Mouse (Mus musculus): ENCODE data around the gene Ubac2. TPM values are rescaled to one million over a fixed set of nuclear protein-coding genes. Genes with fewer than 3 reads are reported as not detected.

The Ubac2 gene
- polyA plus RNA-seq, 2 experiments: 46.3 to 66.9 TPM

- no peak for ATAC-seq (ENCODE audit: low FRiP score, low read depth)
Measured at GRCm38 (mm10) chr14:122009502-122009901, 131.1 kb downstream of the Ubac2 start.

GRCm38 (mm10) chr14:122010301-122010700 is 131.9 kb downstream of the Ubac2 start:
- no peak for DNase-seq (ENCODE audit: low spot score)
- Histone ChIP-seq H3K27me3 (ENCODE audit: control insufficient read depth, insufficient read depth, low read length) (no peaks in the 10 kb centered on the region), H3K9ac (ENCODE audit: low read depth, low read length, severe bottlenecking) (no peak overlapping the region), H3K9me3 (ENCODE audit: control insufficient read depth, low read length) (no peaks in the 10 kb centered on the region), H3K27ac (replicated peaks; ENCODE audit: low read depth, low read length) (no peak overlapping the region), H3K4me2 (replicated peaks; ENCODE audit: low read depth, low read length, severe bottlenecking) (no peak overlapping the region), H3K4me3 (replicated peaks; ENCODE audit: low read length) (no peak overlapping the region), H3K36me3 (ENCODE audit: control insufficient read depth, insufficient read depth, low read length) (peaks cover 24% of the 10 kb centered on the region), H3K4me1 (ENCODE audit: control insufficient read depth, insufficient read depth, low read length) (0 out of 2 replicates have a peak, but pooled peaks cover 3% of the 10 kb centered on the region)
- TF ChIP-seq POLR2A (IDR thresholded peaks at IDR 0.05; ENCODE audit: borderline replicate concordance, extremely low read depth, insufficient read depth, insufficient read length): no peak
- no peak for ATAC-seq (ENCODE audit: low FRiP score, low read depth)
- 67% methylated on average over 7 of the region's 7 CpGs for WGBS

More at GRCm38 (mm10) chr14:122009502-122009901, 131.1 kb downstream of the Ubac2 start:
- Histone ChIP-seq H3K36me3 (ENCODE audit: control insufficient read depth, insufficient read depth, low read length) (peaks cover 24% of the 10 kb centered on the region), H3K4me3 (replicated peaks; ENCODE audit: low read length) (no peak overlapping the region), H3K4me2 (replicated peaks; ENCODE audit: low read depth, low read length, severe bottlenecking) (no peak overlapping the region), H3K27me3 (ENCODE audit: control insufficient read depth, insufficient read depth, low read length) (no peaks in the 10 kb centered on the region), H3K9me3 (ENCODE audit: control insufficient read depth, low read length) (no peaks in the 10 kb centered on the region), H3K9ac (ENCODE audit: low read depth, low read length, severe bottlenecking) (no peak overlapping the region), H3K4me1 (ENCODE audit: control insufficient read depth, insufficient read depth, low read length) (0 out of 2 replicates have a peak, but pooled peaks cover 3% of the 10 kb centered on the region), H3K27ac (replicated peaks; ENCODE audit: low read depth, low read length) (no peak overlapping the region)
- no peak for TF ChIP-seq POLR2A (IDR thresholded peaks at IDR 0.05; ENCODE audit: borderline replicate concordance, extremely low read depth, insufficient read depth, insufficient read length)
- WGBS: 91% methylated on average over 13 of the region's 13 CpGs
- DNase-seq (ENCODE audit: low spot score): no peak

GRCm38 (mm10) chr14:122011768-122012167 is 133.3 kb downstream of the Ubac2 start:
- WGBS: 91% methylated on average over 8 of the region's 8 CpGs
- H3K4me2 ChIP-seq (replicated peaks; ENCODE audit: low read depth, low read length, severe bottlenecking): no peak overlapping the region
- ATAC-seq (ENCODE audit: low FRiP score, low read depth) (no peak), DNase-seq (ENCODE audit: low spot score) (no peak)
- peaks cover 24% of the 10 kb centered on the region for H3K36me3 ChIP-seq (ENCODE audit: control insufficient read depth, insufficient read depth, low read length)
- H3K9ac ChIP-seq (ENCODE audit: low read depth, low read length, severe bottlenecking): no peak overlapping the region
- H3K4me1 ChIP-seq (ENCODE audit: control insufficient read depth, insufficient read depth, low read length): peaks cover 6% of the 10 kb centered on the region
- H3K27me3 ChIP-seq (ENCODE audit: control insufficient read depth, insufficient read depth, low read length): no peaks in the 10 kb centered on the region
- no peak for TF ChIP-seq POLR2A (IDR thresholded peaks at IDR 0.05; ENCODE audit: borderline replicate concordance, extremely low read depth, insufficient read depth, insufficient read length)
- H3K27ac ChIP-seq (replicated peaks; ENCODE audit: low read depth, low read length): no peak overlapping the region
- H3K9me3 ChIP-seq (ENCODE audit: control insufficient read depth, low read length): no peaks in the 10 kb centered on the region
- H3K4me3 ChIP-seq (replicated peaks; ENCODE audit: low read length): no peak overlapping the region

- no peak for TF ChIP-seq POLR2A (IDR thresholded peaks at IDR 0.05; ENCODE audit: borderline replicate concordance, extremely low read depth, insufficient read depth, insufficient read length)
- Histone ChIP-seq H3K4me2 (replicated peaks; ENCODE audit: low read depth, low read length, severe bottlenecking) (no peak overlapping the region), H3K27me3 (ENCODE audit: control insufficient read depth, insufficient read depth, low read length) (no peaks in the 10 kb centered on the region), H3K4me1 (ENCODE audit: control insufficient read depth, insufficient read depth, low read length) (peaks cover 10% of the 10 kb centered on the region), H3K27ac (replicated peaks; ENCODE audit: low read depth, low read length) (no peak overlapping the region), H3K9ac (ENCODE audit: low read depth, low read length, severe bottlenecking) (no peak overlapping the region), H3K4me3 (replicated peaks; ENCODE audit: low read length) (no peak overlapping the region), H3K36me3 (ENCODE audit: control insufficient read depth, insufficient read depth, low read length) (peaks cover 24% of the 10 kb centered on the region), H3K9me3 (ENCODE audit: control insufficient read depth, low read length) (no peaks in the 10 kb centered on the region)
- ATAC-seq (ENCODE audit: low FRiP score, low read depth) (peak; percentile 51; the same call in 1 of the 2 replicates), DNase-seq (ENCODE audit: low spot score) (no peak)
- WGBS: 76% methylated on average over 5 of the region's 5 CpGs
Measured at GRCm38 (mm10) chr14:122012193-122012592, 133.8 kb downstream of the Ubac2 start.

- Histone ChIP-seq H3K9ac (ENCODE audit: low read depth, low read length, severe bottlenecking) (no peak overlapping the region), H3K36me3 (ENCODE audit: control insufficient read depth, insufficient read depth, low read length) (peaks cover 24% of the 10 kb centered on the region), H3K9me3 (ENCODE audit: control insufficient read depth, low read length) (no peaks in the 10 kb centered on the region), H3K27me3 (ENCODE audit: control insufficient read depth, insufficient read depth, low read length) (no peaks in the 10 kb centered on the region), H3K4me2 (replicated peaks; ENCODE audit: low read depth, low read length, severe bottlenecking) (no peak overlapping the region), H3K4me1 (ENCODE audit: control insufficient read depth, insufficient read depth, low read length) (peaks cover 14% of the 10 kb centered on the region), H3K27ac (replicated peaks; ENCODE audit: low read depth, low read length) (no peak overlapping the region), H3K4me3 (replicated peaks; ENCODE audit: low read length) (no peak overlapping the region)
- 52% methylated on average over 13 of the region's 13 CpGs for WGBS
- DNase-seq (ENCODE audit: low spot score): no peak
- peak; percentile 42 for ATAC-seq (ENCODE audit: low FRiP score, low read depth)
- no peak for TF ChIP-seq POLR2A (IDR thresholded peaks at IDR 0.05; ENCODE audit: borderline replicate concordance, extremely low read depth, insufficient read depth, insufficient read length)
Measured at GRCm38 (mm10) chr14:122012814-122013213, 134.4 kb downstream of the Ubac2 start.

Measured in limb, embryonic 14.5 days (tissue).